Mouse (Mus musculus) layer of hippocampus, postnatal 14 days (tissue): ENCODE results near the gene Sorl1. TPM values are rescaled to one million over a fixed set of nuclear protein-coding genes. Genes with fewer than 3 reads are reported as not detected.

Experiments used
- DNase-seq, 2 experiments: peaks; one replicate each; pipeline ENCODE4 v3.0.0; 2021 to 2022; ENCODE audit warnings: low spot score in 2 of 2, mixed read lengths in 1 of 2
- total RNA-seq, 2 experiments: library from RNA; stranded (reverse); gene quantifications; 2 replicates each; pipeline ENCODE4 v1.2.3; 2021

Gene Sorl1
- total RNA-seq, 2 experiments from 2014 or later = 135 to 139 TPM

- no peak for DNase-seq
These were observed 198.4 kb downstream of the Sorl1 start for GRCm38 (mm10) chr9:41925721-41926120.

- no peak for DNase-seq
These were observed 200.0 kb downstream of the Sorl1 start for GRCm38 (mm10) chr9:41924140-41924539.

GRCm38 (mm10) chr9:41922416-41922815, 201.7 kb downstream of the Sorl1 start:
- no peak for DNase-seq

GRCm38 (mm10) chr9:41918657-41919380, 205.3 kb downstream of the Sorl1 start:
- DNase-seq = peak in 1 of 2 experiments; percentile 41

GRCm38 (mm10) chr9:41918155-41918554, 205.9 kb downstream of the Sorl1 start:
- no peak for DNase-seq

GRCm38 (mm10) chr9:41915571-41915970, 208.5 kb downstream of the Sorl1 start:
- DNase-seq = no peak

Other genes starting within 250 kb of the Sorl1 start
- gene Sc5d, start 140.0 kb upstream of the Sorl1 start, total RNA-seq = 10 to 100 TPM; 61.7 to 68.2 TPM